Mouse (Mus musculus) embryonic facial prominence, embryonic 14.5 days (tissue): ENCODE data around the gene Lin7b. TPM values are rescaled to one million over a fixed set of nuclear protein-coding genes. Genes with fewer than 3 reads are reported as not detected.
A peak's percentile ranks its signal among the peaks of the same experiment; 100 is the strongest.

ENCODE experiments used
- ATAC-seq: fragments of 200-750 bp; cut with Nextera tagmentation; 2 replicates; pipeline ENCODE4 v1.8.0; 2017; ENCODE audit warnings: low read depth, moderate number of reproducible peaks, moderate TSS enrichment
- DNase-seq: peaks from one replicate; pipeline ENCODE4 v3.0.0-alpha.2; 2015; ENCODE audit warnings: low spot score
- H3K27ac ChIP-seq: fragments of 300-500 bp; sonication (generic); replicated peaks from 2 replicates; pipeline ENCODE4 v1.5.1; 2014; ENCODE audit warnings: low read depth, mild to moderate bottlenecking, low read length, moderate library complexity
- H3K27me3 ChIP-seq: fragments of 300-500 bp; sonication (generic); replicated peaks from 2 replicates; pipeline ENCODE4 v1.6.1; 2014; ENCODE audit warnings: low read length; ENCODE audit not compliant: control insufficient read depth, insufficient read depth
- H3K36me3 ChIP-seq: fragments of 300-500 bp; sonication (generic); 2 replicates; pipeline ENCODE4 v1.6.1; 2014; ENCODE audit warnings: low read length, mixed read lengths; ENCODE audit not compliant: control insufficient read depth, insufficient read depth
- H3K4me1 ChIP-seq: fragments of 300-500 bp; sonication (generic); 2 replicates; pipeline ENCODE4 v1.6.1; 2014; ENCODE audit warnings: antibody characterized with exemption, low read length; ENCODE audit not compliant: control insufficient read depth, insufficient read depth
- H3K4me2 ChIP-seq: fragments of 300-500 bp; sonication (generic); 2 replicates; pipeline ENCODE4 v1.6.1; 2014; ENCODE audit warnings: low read depth, mild to moderate bottlenecking, low read length, moderate library complexity, mixed read lengths
- H3K4me3 ChIP-seq: fragments of 300-500 bp; sonication (generic); 2 replicates; pipeline ENCODE4 v1.5.1; 2014; ENCODE audit warnings: low read depth, mild to moderate bottlenecking, low read length
- H3K9ac ChIP-seq: fragments of 300-500 bp; sonication (generic); 2 replicates; pipeline ENCODE4 v1.6.1; 2014; ENCODE audit warnings: low read depth, mild to moderate bottlenecking, low read length, moderate library complexity, mixed read lengths
- H3K9me3 ChIP-seq: fragments of 300-500 bp; sonication (generic); 2 replicates; pipeline ENCODE4 v1.6.1; 2016; ENCODE audit warnings: low read length; ENCODE audit not compliant: control insufficient read depth
- WGBS: fragments of 180-500 bp; shearing (Covaris S2); extraction: QIAGEN DNeasy Blood & Tissue Kit; methylation state at CpG from one replicate; pipeline ENCODE4 v1.1.7; 2014; 5-methylcytosine and 5-hydroxymethylcytosine counted together
- polyA plus RNA-seq: library from polyadenylated mRNA; unstranded; fragments of >200 nt; fragmentation: Nextera tagmentation; extraction: Ambion mirVana; gene quantifications from 2 replicates; pipeline ENCODE4 v1.2.1, GENCODE M21; 2014

Gene Lin7b
- polyA plus RNA-seq, 1 experiment from 2014 or later: 2.4 TPM

- ATAC-seq (no peak), DNase-seq (no peak)
- 82% methylated on average over 8 of the region's 8 CpGs for WGBS
- Histone ChIP-seq H3K27ac (no peak overlapping the region), H3K9ac (no peak overlapping the region), H3K4me1 (peaks cover 14% of the 10 kb centered on the region; the same call in 1 of the 2 replicates), H3K9me3 (no peaks in the 10 kb centered on the region), H3K27me3 (peaks cover 88% of the 10 kb centered on the region), H3K4me3 (no peak overlapping the region), H3K36me3 (no peaks in the 10 kb centered on the region), H3K4me2 (no peak overlapping the region)
These were observed 39.2 kb upstream of the Lin7b start for GRCm38 (mm10) chr7:45409497-45410163.

GRCm38 (mm10) chr7:45408949-45409348 lies 38.6 kb upstream of the Lin7b start:
- ATAC-seq (no peak), DNase-seq (no peak)
- Histone ChIP-seq H3K9me3 (no peaks in the 10 kb centered on the region), H3K9ac (no peak overlapping the region), H3K27ac (no peak overlapping the region), H3K4me3 (no peak overlapping the region), H3K27me3 (peaks cover 82% of the 10 kb centered on the region), H3K4me2 (no peak overlapping the region), H3K4me1 (peaks cover 11% of the 10 kb centered on the region; the same call in 1 of the 2 replicates), H3K36me3 (no peaks in the 10 kb centered on the region)
- WGBS: 89% methylated on average over 17 of the region's 17 CpGs

GRCm38 (mm10) chr7:45408351-45408750 lies 38.0 kb upstream of the Lin7b start:
- peaks cover 76% of the 10 kb centered on the region for H3K27me3 ChIP-seq
- H3K4me3 ChIP-seq: no peak overlapping the region
- no peaks in the 10 kb centered on the region for H3K36me3 ChIP-seq
- H3K4me2 ChIP-seq: no peak overlapping the region
- 70% methylated on average over 7 of the region's 7 CpGs for WGBS
- H3K27ac ChIP-seq: no peak overlapping the region
- H3K9me3 ChIP-seq: no peaks in the 10 kb centered on the region
- H3K9ac ChIP-seq: no peak overlapping the region
- no peak for ATAC-seq
- DNase-seq: no peak
- peaks cover 10% of the 10 kb centered on the region; the same call in 1 of the 2 replicates for H3K4me1 ChIP-seq

DNA sequence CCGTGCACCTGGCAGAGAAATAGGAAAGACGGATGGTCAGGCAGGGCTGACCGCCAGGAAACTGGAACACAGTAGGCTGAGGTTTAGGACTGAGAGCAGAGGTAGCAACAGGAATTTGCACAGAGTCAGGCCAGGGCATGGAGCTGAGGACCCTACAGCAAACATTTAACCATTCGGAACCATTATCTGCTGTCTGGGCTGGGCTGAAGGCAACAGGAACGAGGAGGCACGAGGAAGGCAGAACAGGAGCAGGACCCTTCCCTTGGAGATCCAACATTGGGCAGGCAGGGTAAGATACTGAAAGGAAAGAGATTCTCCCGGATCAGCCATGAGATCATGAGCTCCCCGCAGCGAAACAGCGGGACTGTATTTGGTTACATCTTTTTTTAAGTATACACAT lies 37.5 kb upstream of the Lin7b start:
- WGBS: 82% methylated on average over 10 of the region's 10 CpGs
- Histone ChIP-seq H3K27ac (no peak overlapping the region), H3K27me3 (peaks cover 71% of the 10 kb centered on the region), H3K36me3 (no peaks in the 10 kb centered on the region), H3K9ac (no peak overlapping the region), H3K4me2 (no peak overlapping the region), H3K9me3 (no peaks in the 10 kb centered on the region), H3K4me1 (peaks cover 10% of the 10 kb centered on the region; the same call in 1 of the 2 replicates), H3K4me3 (no peak overlapping the region)
- no peak for ATAC-seq
- no peak for DNase-seq

- Histone ChIP-seq H3K4me2 (peak overlapping the region; percentile 64), H3K27ac (no peak overlapping the region), H3K27me3 (peaks cover 66% of the 10 kb centered on the region), H3K9me3 (no peaks in the 10 kb centered on the region), H3K36me3 (no peaks in the 10 kb centered on the region), H3K4me3 (peak overlapping the region; percentile 45), H3K4me1 (peaks cover 10% of the 10 kb centered on the region; the same call in 1 of the 2 replicates), H3K9ac (peak overlapping the region; percentile 58)
- peak; percentile 8; the same call in 1 of the 2 replicates for ATAC-seq
- 2% methylated on average over 58 of the region's 114 CpGs for WGBS
- peak; percentile 12 for DNase-seq
These were observed 36.1 kb upstream of the Lin7b start for GRCm38 (mm10) chr7:45406157-45407156.

GRCm38 (mm10) chr7:45405091-45406075 lies 35.0 kb upstream of the Lin7b start, which contains the start of gene Kcna7:
Kcna7 (plus strand) TSS chr7:45405653.
- peaks cover 56% of the 10 kb centered on the region for H3K27me3 ChIP-seq
- ATAC-seq: peak; percentile 64; the same call in 1 of the 2 replicates

DNA sequence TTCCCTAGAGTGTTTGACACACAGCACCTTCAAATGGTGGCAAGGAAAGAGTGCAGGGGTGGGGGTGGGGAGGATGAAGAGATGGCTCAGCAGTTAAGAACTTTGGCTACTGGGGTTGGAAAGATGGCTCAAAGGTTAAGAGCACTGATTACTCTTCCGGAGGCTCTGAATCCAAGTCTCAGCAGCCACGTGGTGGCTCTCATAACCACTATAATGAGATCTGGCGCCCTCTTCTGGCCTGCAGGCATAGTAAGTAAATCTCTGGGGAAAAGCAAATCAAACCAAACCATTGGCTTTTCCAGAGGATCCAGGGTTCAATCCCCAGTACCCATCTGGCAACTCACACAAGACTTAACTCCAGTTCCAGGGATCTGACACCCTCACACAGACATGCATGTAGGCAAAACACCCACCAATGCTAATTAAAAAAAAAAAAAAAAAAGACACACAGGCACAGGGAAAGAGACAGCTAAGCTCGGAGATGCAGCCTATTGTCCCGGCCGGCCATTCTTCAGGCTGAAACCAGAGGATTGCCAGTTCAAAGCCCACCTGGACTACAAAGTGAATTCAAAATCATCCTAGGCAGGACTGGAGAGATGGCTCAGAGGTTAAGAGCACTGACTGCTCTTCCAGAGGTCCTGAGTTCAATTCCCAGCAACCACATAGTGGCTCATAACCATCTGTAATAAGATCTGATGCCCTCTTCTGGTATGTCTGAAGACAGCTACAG lies 33.3 kb upstream of the Lin7b start:
- Histone ChIP-seq H3K9me3 (no peaks in the 10 kb centered on the region), H3K36me3 (no peaks in the 10 kb centered on the region), H3K4me1 (peaks cover 10% of the 10 kb centered on the region; the same call in 1 of the 2 replicates), H3K4me3 (no peak overlapping the region), H3K9ac (no peak overlapping the region), H3K27ac (no peak overlapping the region), H3K27me3 (peaks cover 39% of the 10 kb centered on the region), H3K4me2 (no peak overlapping the region)
- ATAC-seq: no peak
- 44% methylated on average over 6 of the region's 6 CpGs for WGBS
- peak; percentile 68 for DNase-seq

More at GRCm38 (mm10) chr7:45405091-45406075, 35.0 kb upstream of the Lin7b start, which contains the start of gene Kcna7:
- Histone ChIP-seq H3K4me2 (peak within 1 kb of the TSS; percentile 64), H3K4me1 (peaks cover 10% of the 10 kb centered on the region; the same call in 1 of the 2 replicates), H3K4me3 (peak within 1 kb of the TSS; percentile 45), H3K9me3 (no peaks in the 10 kb centered on the region), H3K27ac (no peak within 1 kb of the TSS), H3K9ac (peak within 1 kb of the TSS; percentile 58), H3K36me3 (no peaks in the 10 kb centered on the region)
- peak; percentile 14 for DNase-seq
- 10% methylated on average over 27 of the region's 28 CpGs for WGBS
